Mouse (Mus musculus) cerebral cortex, adult 2 months (tissue): Measurements from ENCODE around the gene Ntm.

Experiments used
- whole genome bisulfite sequencing: fragments of 180-500 bp; shearing (Covaris S2); methylation state at CpG from one replicate; pipeline ENCODE4 v1.1.7; 2018; 5-methylcytosine and 5-hydroxymethylcytosine counted together

The Ntm gene

GRCm38 (mm10) chr9:29236752-29237151 lies 726.2 kb downstream of the Ntm start:
- WGBS = 91% methylated on average over 3 of the region's 3 CpGs

GRCm38 (mm10) chr9:29227747-29228146 lies 735.2 kb downstream of the Ntm start:
- 78% methylated on average over 4 of the region's 4 CpGs for WGBS

- WGBS = 58% methylated on average over 10 of the region's 10 CpGs
Measured at GRCm38 (mm10) chr9:29222915-29223545, 739.9 kb downstream of the Ntm start.

- 32% methylated on average over 5 of the region's 5 CpGs for WGBS
Measured at GRCm38 (mm10) chr9:29220941-29221615, 741.9 kb downstream of the Ntm start.

GRCm38 (mm10) chr9:29220493-29220892 lies 742.4 kb downstream of the Ntm start:
- 24% methylated on average over 11 of the region's 11 CpGs for WGBS

GRCm38 (mm10) chr9:29217951-29218350 lies 745.0 kb downstream of the Ntm start:
- 60% methylated on average over 7 of the region's 7 CpGs for WGBS

GRCm38 (mm10) chr9:29216528-29216927 lies 746.4 kb downstream of the Ntm start:
- WGBS = 68% methylated on average over 8 of the region's 8 CpGs

GRCm38 (mm10) chr9:29215796-29216195 lies 747.1 kb downstream of the Ntm start:
- 90% methylated on average over 2 of the region's 2 CpGs for WGBS

GRCm38 (mm10) chr9:29215241-29215640 lies 747.7 kb downstream of the Ntm start:
- WGBS = 34% methylated on average over 1 of the region's 1 CpGs

GRCm38 (mm10) chr9:29209243-29209642 lies 753.7 kb downstream of the Ntm start:
- WGBS = 67% methylated on average over 2 of the region's 2 CpGs

GRCm38 (mm10) chr9:29208142-29208541 lies 754.8 kb downstream of the Ntm start:
- WGBS = 88% methylated on average over 5 of the region's 5 CpGs

GRCm38 (mm10) chr9:29205680-29206079 lies 757.3 kb downstream of the Ntm start:
- WGBS = 42% methylated on average over 4 of the region's 4 CpGs

GRCm38 (mm10) chr9:29202196-29202595 lies 760.7 kb downstream of the Ntm start:
- WGBS = 26% methylated on average over 2 of the region's 2 CpGs

- 46% methylated on average over 14 of the region's 14 CpGs for WGBS
Measured at GRCm38 (mm10) chr9:29201163-29202053, 761.5 kb downstream of the Ntm start.

- 47% methylated on average over 3 of the region's 3 CpGs for WGBS
Measured at GRCm38 (mm10) chr9:29197046-29197445, 765.9 kb downstream of the Ntm start.

- WGBS = 62% methylated on average over 2 of the region's 2 CpGs
Measured at GRCm38 (mm10) chr9:29194265-29194664, 768.7 kb downstream of the Ntm start.

GRCm38 (mm10) chr9:29183011-29183410 lies 779.9 kb downstream of the Ntm start:
- 88% methylated on average over 5 of the region's 5 CpGs for WGBS

GRCm38 (mm10) chr9:29181661-29182060 lies 781.3 kb downstream of the Ntm start:
- WGBS = 67% methylated on average over 2 of the region's 2 CpGs

GRCm38 (mm10) chr9:29165731-29166130 lies 797.2 kb downstream of the Ntm start:
- WGBS = 79% methylated on average over 2 of the region's 2 CpGs

- 54% methylated on average over 7 of the region's 7 CpGs for WGBS
Measured at GRCm38 (mm10) chr9:29161059-29161642, 801.8 kb downstream of the Ntm start.

- WGBS = 38% methylated on average over 4 of the region's 4 CpGs
Measured at GRCm38 (mm10) chr9:29145901-29146300, 817.0 kb downstream of the Ntm start.

- 77% methylated on average over 4 of the region's 4 CpGs for WGBS
Measured at GRCm38 (mm10) chr9:29136039-29136438, 826.9 kb downstream of the Ntm start.
